Mouse (Mus musculus) granulocyte monocyte progenitor cell, adult 5-6 weeks (primary cell): ENCODE measurements around the gene Olfr1062. TPM values are rescaled to one million over a fixed set of nuclear protein-coding genes. Genes with fewer than 3 reads are reported as not detected.
"Not testable (repeated sequence)": the region's sequence is repeated elsewhere in the genome, so short reads cannot be mapped to it uniquely, and the experiment has no call there.

Source experiments
- ATAC-seq: replicated peaks from 2 replicates; pipeline ENCODE4 v1.8.0; 2016; ENCODE audit warnings: mild to moderate bottlenecking, moderate TSS enrichment, inconsistent platforms; ENCODE audit not compliant: poor library complexity, severe bottlenecking
- total RNA-seq, 2 experiments: library from RNA; stranded (forward) in 1 of 2; stranded (reverse) in 1 of 2; fragments of 200-712, 200-1000 nt in 1 of 2; fragments of >200 nt in 1 of 2; fragmentation: Nextera tagmentation in 1 of 2; gene quantifications; 2 replicates each; pipeline ENCODE4 v1.2.3; 2014 to 2017

The Olfr1062 gene
- total RNA-seq (2014; fragmentation: Nextera tagmentation): not detected in 2 replicates
- total RNA-seq (2017): not detected in 2 replicates

GRCm38 (mm10) chr2:86426649-86427048, at the start of gene Olfr1062:
TSS of gene Olfr1062 (minus strand) at chr2:86426749.
- ATAC-seq: not testable (repeated sequence)

GRCm38 (mm10) chr2:86464442-86465109, 38.0 kb upstream of the Olfr1062 start:
- peak; percentile 65 for ATAC-seq

GRCm38 (mm10) chr2:86460434-86460833, 33.9 kb upstream of the Olfr1062 start:
- no peak for ATAC-seq

GRCm38 (mm10) chr2:86456169-86456568, 29.6 kb upstream of the Olfr1062 start, which contains the start of gene Olfr1066:
TSS of gene Olfr1066 (minus strand) at chr2:86456269.
- no peak for ATAC-seq

GRCm38 (mm10) chr2:86450491-86450890, 23.9 kb upstream of the Olfr1062 start, which contains the start of gene Olfr1065:
TSS of gene Olfr1065 (minus strand) at chr2:86450591.
- not testable (repeated sequence) for ATAC-seq

GRCm38 (mm10) chr2:86442101-86442500, 15.6 kb upstream of the Olfr1062 start:
- ATAC-seq: not testable (repeated sequence)

- not testable (repeated sequence) for ATAC-seq
These were observed 2.0 kb upstream of the Olfr1062 start for GRCm38 (mm10) chr2:86428511-86428910.

GRCm38 (mm10) chr2:86413950-86414349, 12.6 kb downstream of the Olfr1062 start, which contains the start of gene Olfr1061:
TSS of gene Olfr1061 (minus strand) at chr2:86414050.
- no peak for ATAC-seq

GRCm38 (mm10) chr2:86395114-86395513, 31.4 kb downstream of the Olfr1062 start:
- ATAC-seq: no peak

GRCm38 (mm10) chr2:86388461-86388860, 38.1 kb downstream of the Olfr1062 start, which contains the start of gene Olfr1058:
TSS of gene Olfr1058 (minus strand) at chr2:86388561.
- not testable (repeated sequence) for ATAC-seq

GRCm38 (mm10) chr2:86378293-86378692, 48.3 kb downstream of the Olfr1062 start, which contains the start of gene Olfr1057:
TSS of gene Olfr1057 (minus strand) at chr2:86378393.
- no peak for ATAC-seq

Other genes with a start within 250 kb of the Olfr1062 start
- not detected in 2 replicates for gene Olfr1044, start 248.9 kb downstream of the Olfr1062 start, total RNA-seq (2014; fragmentation: Nextera tagmentation)
- not detected in 2 replicates for gene Olfr1044, start 248.9 kb downstream of the Olfr1062 start, total RNA-seq (2017)
- gene Olfr52, start 241.1 kb downstream of the Olfr1062 start, total RNA-seq (2014; fragmentation: Nextera tagmentation): not detected in 2 replicates
- gene Olfr52, start 241.1 kb downstream of the Olfr1062 start, total RNA-seq (2017): not detected in 2 replicates
- not detected in 2 replicates for gene Olfr1045, start 223.7 kb downstream of the Olfr1062 start, total RNA-seq (2014; fragmentation: Nextera tagmentation)
- gene Olfr1045, start 223.7 kb downstream of the Olfr1062 start, total RNA-seq (2017): not detected in 2 replicates
- gene Olfr1046, start 207.4 kb downstream of the Olfr1062 start, total RNA-seq (2014; fragmentation: Nextera tagmentation): not detected in 2 replicates
- gene Olfr1046, start 207.4 kb downstream of the Olfr1062 start, total RNA-seq (2017): not detected in 2 replicates
- gene Olfr1047, start 195.3 kb downstream of the Olfr1062 start, total RNA-seq (2014; fragmentation: Nextera tagmentation): not detected in 2 replicates
- not detected in 2 replicates for gene Olfr1047, start 195.3 kb downstream of the Olfr1062 start, total RNA-seq (2017)
- not detected in 2 replicates for gene Olfr1048, start 186.5 kb downstream of the Olfr1062 start, total RNA-seq (2014; fragmentation: Nextera tagmentation)
- gene Olfr1048, start 186.5 kb downstream of the Olfr1062 start, total RNA-seq (2017): not detected in 2 replicates
- not detected in 2 replicates for gene Olfr1049, start 168.4 kb downstream of the Olfr1062 start, total RNA-seq (2014; fragmentation: Nextera tagmentation)
- gene Olfr1049, start 168.4 kb downstream of the Olfr1062 start, total RNA-seq (2017): not detected in 2 replicates
- gene Olfr1051, start 147.7 kb downstream of the Olfr1062 start, total RNA-seq (2014; fragmentation: Nextera tagmentation): not detected in 2 replicates
- gene Olfr1051, start 147.7 kb downstream of the Olfr1062 start, total RNA-seq (2017): not detected in 2 replicates
- gene Olfr1052, start 134.3 kb downstream of the Olfr1062 start, total RNA-seq (2014; fragmentation: Nextera tagmentation): not detected in 2 replicates
- not detected in 2 replicates for gene Olfr1052, start 134.3 kb downstream of the Olfr1062 start, total RNA-seq (2017)
- gene Olfr1053, start 111.5 kb downstream of the Olfr1062 start, total RNA-seq (2014; fragmentation: Nextera tagmentation): not detected in 2 replicates
- not detected in 2 replicates for gene Olfr1053, start 111.5 kb downstream of the Olfr1062 start, total RNA-seq (2017)
- gene Olfr1054, start 91.3 kb downstream of the Olfr1062 start, total RNA-seq (2014; fragmentation: Nextera tagmentation): not detected in 2 replicates
- gene Olfr1054, start 91.3 kb downstream of the Olfr1062 start, total RNA-seq (2017): not detected in 2 replicates
- not detected in 2 replicates for gene Olfr1055, start 76.5 kb downstream of the Olfr1062 start, total RNA-seq (2014; fragmentation: Nextera tagmentation)
- gene Olfr1055, start 76.5 kb downstream of the Olfr1062 start, total RNA-seq (2017): not detected in 2 replicates
- not detected in 2 replicates for gene Olfr1056, start 64.3 kb downstream of the Olfr1062 start, total RNA-seq (2014; fragmentation: Nextera tagmentation)
- not detected in 2 replicates for gene Olfr1056, start 64.3 kb downstream of the Olfr1062 start, total RNA-seq (2017)
- gene Olfr1057, start 48.4 kb downstream of the Olfr1062 start, total RNA-seq (2014; fragmentation: Nextera tagmentation): not detected in 2 replicates
- not detected in 2 replicates for gene Olfr1057, start 48.4 kb downstream of the Olfr1062 start, total RNA-seq (2017)
- gene Olfr1058, start 38.2 kb downstream of the Olfr1062 start, total RNA-seq (2014; fragmentation: Nextera tagmentation): not detected in 2 replicates
- gene Olfr1058, start 38.2 kb downstream of the Olfr1062 start, total RNA-seq (2017): not detected in 2 replicates
- not detected in 2 replicates for gene Olfr1061, start 12.7 kb downstream of the Olfr1062 start, total RNA-seq (2014; fragmentation: Nextera tagmentation)
- gene Olfr1061, start 12.7 kb downstream of the Olfr1062 start, total RNA-seq (2017): not detected in 2 replicates
- gene Olfr1065, start 23.8 kb upstream of the Olfr1062 start, total RNA-seq (2014; fragmentation: Nextera tagmentation): not detected in 2 replicates
- not detected in 2 replicates for gene Olfr1065, start 23.8 kb upstream of the Olfr1062 start, total RNA-seq (2017)
- gene Olfr1066, start 29.5 kb upstream of the Olfr1062 start, total RNA-seq (2014; fragmentation: Nextera tagmentation): not detected in 2 replicates
- gene Olfr1066, start 29.5 kb upstream of the Olfr1062 start, total RNA-seq (2017): not detected in 2 replicates
- not detected in 2 replicates for gene Olfr228, start 60.6 kb upstream of the Olfr1062 start, total RNA-seq (2014; fragmentation: Nextera tagmentation)
- gene Olfr228, start 60.6 kb upstream of the Olfr1062 start, total RNA-seq (2017): not detected in 2 replicates
- gene Olfr1076, start 81.7 kb upstream of the Olfr1062 start, total RNA-seq (2014; fragmentation: Nextera tagmentation): not detected in 2 replicates
- gene Olfr1076, start 81.7 kb upstream of the Olfr1062 start, total RNA-seq (2017): not detected in 2 replicates
- gene Olfr1079, start 115.7 kb upstream of the Olfr1062 start, total RNA-seq (2014; fragmentation: Nextera tagmentation): not detected in 2 replicates
- not detected in 2 replicates for gene Olfr1079, start 115.7 kb upstream of the Olfr1062 start, total RNA-seq (2017)
- not detected in 2 replicates for gene Olfr1080, start 131.5 kb upstream of the Olfr1062 start, total RNA-seq (2014; fragmentation: Nextera tagmentation)
- gene Olfr1080, start 131.5 kb upstream of the Olfr1062 start, total RNA-seq (2017): not detected in 2 replicates
- gene Olfr1082, start 172.2 kb upstream of the Olfr1062 start, total RNA-seq (2014; fragmentation: Nextera tagmentation): not detected in 2 replicates
- gene Olfr1082, start 172.2 kb upstream of the Olfr1062 start, total RNA-seq (2017): not detected in 2 replicates
- not detected in 2 replicates for gene Olfr1084, start 213.0 kb upstream of the Olfr1062 start, total RNA-seq (2014; fragmentation: Nextera tagmentation)
- gene Olfr1084, start 213.0 kb upstream of the Olfr1062 start, total RNA-seq (2017): not detected in 2 replicates
- not detected in 2 replicates for gene Olfr1085, start 235.3 kb upstream of the Olfr1062 start, total RNA-seq (2014; fragmentation: Nextera tagmentation)
- gene Olfr1085, start 235.3 kb upstream of the Olfr1062 start, total RNA-seq (2017): not detected in 2 replicates